Mouse (Mus musculus): ENCODE measurements at regions not wholly inside any gene's neighbourhood (a gene's known extent, or its start where the extent isn't known, plus 50 kb on each side); places are given as distances from the start of the nearest gene placed in this dataset.

GRCm38 (mm10) chr19:56190222-56190621, 96.7 kb upstream of the Habp2 start:
- peak; percentile 87 for DNase-seq

- DNase-seq, result no peak
These were observed 88.3 kb upstream of the Habp2 start for GRCm38 (mm10) chr19:56198474-56199236.

GRCm38 (mm10) chr19:56199401-56200150, 87.4 kb upstream of the Habp2 start:
- peak; percentile 72 for DNase-seq

- peak; percentile 32 for DNase-seq
These were observed 85.8 kb upstream of the Habp2 start for GRCm38 (mm10) chr19:56201007-56201682.

GRCm38 (mm10) chr19:56201738-56202480, 85.0 kb upstream of the Habp2 start:
- peak; percentile 72 for DNase-seq

- no peak for DNase-seq
These were observed 84.3 kb upstream of the Habp2 start for GRCm38 (mm10) chr19:56202481-56203130.

GRCm38 (mm10) chr19:56218536-56218935, 68.4 kb upstream of the Habp2 start:
- DNase-seq, result no peak

GRCm38 (mm10) chr19:56220724-56221407, 66.1 kb upstream of the Habp2 start:
- DNase-seq, result peak; percentile 55

GRCm38 (mm10) chr19:56222496-56222895, 64.4 kb upstream of the Habp2 start:
- DNase-seq, result no peak

GRCm38 (mm10) chr19:56225039-56225438, 61.9 kb upstream of the Habp2 start:
- DNase-seq, result no peak

- no peak for DNase-seq
These were observed 61.4 kb upstream of the Habp2 start for GRCm38 (mm10) chr19:56225518-56225917.

GRCm38 (mm10) chr19:56228586-56228985, 58.4 kb upstream of the Habp2 start:
- DNase-seq, result no peak

GRCm38 (mm10) chr19:56231430-56231829, 55.5 kb upstream of the Habp2 start:
- peak; percentile 70 for DNase-seq

GRCm38 (mm10) chr19:56231849-56232248, 55.1 kb upstream of the Habp2 start:
- DNase-seq, result peak; percentile 60

GRCm38 (mm10) chr19:56232269-56232668, 54.7 kb upstream of the Habp2 start:
- peak; percentile 40 for DNase-seq

- DNase-seq, result no peak
These were observed 54.0 kb upstream of the Habp2 start for GRCm38 (mm10) chr19:56232950-56233349.

GRCm38 (mm10) chr19:56235040-56235439, 51.9 kb upstream of the Habp2 start:
- no peak for DNase-seq
